Mouse (Mus musculus) bone marrow macrophage, adult 2 months (primary cell): Measurements from ENCODE around the gene Lysmd3.

Experiments
- CTCF ChIP-seq: IDR thresholded peaks from 2 replicates; pipeline ENCODE4 v1.5.1; 2012; ENCODE audit warnings: low read depth, mild to moderate bottlenecking, low read length, moderate library complexity
- POLR2A ChIP-seq: IDR thresholded peaks from 2 replicates; pipeline ENCODE4 v1.6.1; 2012; ENCODE audit warnings: mild to moderate bottlenecking, low read depth, low read length, borderline replicate concordance

- no peak for TF ChIP-seq POLR2A
- no peak for TF ChIP-seq CTCF
Observed at GRCm38 (mm10) chr13:81664331-81664698, 6.9 kb downstream of the Lysmd3 start.
